Comparison of ENCODE assay signal across 8 mouse cellular contexts in the genomic region with DNA sequence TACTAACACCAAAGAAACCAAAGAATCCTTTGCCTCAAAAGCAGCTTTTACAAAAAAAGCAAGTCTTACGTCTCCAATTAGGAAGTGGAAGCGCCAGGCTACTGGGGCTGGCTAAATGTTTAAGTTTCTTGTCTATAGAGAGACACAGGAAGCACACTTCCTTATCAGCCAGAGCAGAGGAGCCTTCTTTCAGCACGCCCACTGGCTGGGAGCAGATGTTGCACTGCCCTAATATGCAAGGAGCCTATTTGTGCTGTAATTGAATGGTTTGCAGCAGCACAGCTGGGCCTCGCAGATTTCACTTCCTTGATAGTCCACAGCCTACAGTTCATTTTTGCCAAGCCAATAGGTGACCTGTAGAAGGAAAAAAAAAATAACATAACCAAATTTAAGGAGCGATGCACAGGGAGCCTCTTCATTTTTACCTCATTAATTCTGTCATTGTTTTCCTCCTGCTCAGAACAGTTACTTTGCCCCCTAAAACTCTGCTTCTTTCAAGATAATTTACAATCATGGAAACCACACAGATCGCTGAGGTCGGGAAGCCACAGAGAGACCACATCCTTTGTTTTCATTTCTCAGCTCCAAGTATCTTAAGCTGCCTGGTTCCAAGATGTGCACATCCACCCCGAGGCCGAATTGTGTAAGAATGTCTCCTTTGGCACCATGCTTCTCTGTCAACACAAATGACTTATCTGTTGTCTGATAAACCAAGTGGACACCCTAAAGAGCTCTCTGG.
DNase-seq lines count a peak whose midpoint lies in the region; ATAC-seq and TF ChIP-seq lines count a peak whose summit lies in the region.

No protein-coding gene starts in this region.

- H3K4me2 ChIP-seq in embryonic facial prominence, embryonic 11.5 days (ENCODE audit: low read depth, low read length): no peak overlapping the region
- no peak overlapping the region for H3K4me2 ChIP-seq in hindbrain, embryonic 13.5 days
- peak overlapping the region; percentile 47 for H3K4me2 ChIP-seq in liver, postnatal 0 days (ENCODE audit: low read depth, low read length)

- DNase-seq in kidney, adult 11 months: peak; percentile 40
- DNase-seq in kidney, adult 18-20 months: no peak
- DNase-seq in embryonic facial prominence, embryonic 11.5 days (ENCODE audit: low spot score): peak; percentile 26
- DNase-seq in liver, postnatal 0 days: peak; percentile 82
- peak; percentile 10 to 42 for DNase-seq in spleen, adult 2 months (ENCODE audit: low read depth in 1 of 2, low spot score in 2 of 2)
- DNase-seq in right cerebral cortex, adult 18-20 months: no peak
- DNase-seq in left cerebral cortex, postnatal 25 days (ENCODE audit: low spot score in 2 of 2): no peak

- H3K4me3 ChIP-seq in embryonic facial prominence, embryonic 11.5 days (ENCODE audit: low read depth, low read length): no peak overlapping the region
- no peak overlapping the region for H3K4me3 ChIP-seq in hindbrain, embryonic 13.5 days
- no peak overlapping the region for H3K4me3 ChIP-seq in liver, postnatal 0 days (ENCODE audit: low read depth, low read length)
- H3K4me3 ChIP-seq in spleen, adult 2 months (ENCODE audit: extremely low read depth, insufficient read depth, insufficient read length): no peak overlapping the region

- TF ChIP-seq POLR2A in spleen, adult 2 months (IDR thresholded peaks at IDR 0.05; ENCODE audit: low read depth, low read length): no peak

- 52% methylated on average over 9 of the region's 9 CpGs for WGBS in embryonic facial prominence, embryonic 11.5 days
- WGBS in hindbrain, embryonic 13.5 days: 66% methylated on average over 9 of the region's 9 CpGs
- 26% methylated on average over 9 of the region's 9 CpGs for WGBS in liver, postnatal 0 days (ENCODE audit: insufficient replicate concordance)
- WGBS in spleen, adult 2 months: 4% methylated on average over 9 of the region's 9 CpGs

- H3K9me3 ChIP-seq in embryonic facial prominence, embryonic 11.5 days (replicated peaks; ENCODE audit: control insufficient read depth, low read length): no peaks in the 10 kb centered on the region
- no peaks in the 10 kb centered on the region for H3K9me3 ChIP-seq in hindbrain, embryonic 13.5 days
- no peaks in the 10 kb centered on the region for H3K9me3 ChIP-seq in liver, postnatal 0 days (ENCODE audit: low read length)

- H3K9ac ChIP-seq in embryonic facial prominence, embryonic 11.5 days (replicated peaks; ENCODE audit: low read length): no peak overlapping the region
- H3K9ac ChIP-seq in hindbrain, embryonic 13.5 days: no peak overlapping the region
- H3K9ac ChIP-seq in liver, postnatal 0 days (replicated peaks): 0 out of 2 replicates have a peak overlapping the region, but pooled peaks have one; percentile 2

- H3K27ac ChIP-seq in embryonic facial prominence, embryonic 11.5 days (replicated peaks; ENCODE audit: low read depth, low read length): no peak overlapping the region
- H3K27ac ChIP-seq in hindbrain, embryonic 13.5 days: 0 out of 2 replicates have a peak overlapping the region, but pooled peaks have one; percentile 8
- peak overlapping the region; percentile 94 for H3K27ac ChIP-seq in liver, postnatal 0 days (ENCODE audit: low read depth)
- 0 out of 2 replicates have a peak overlapping the region, but pooled peaks have one; percentile 24 for H3K27ac ChIP-seq in spleen, adult 2 months (ENCODE audit: insufficient read depth, low read length)

- H3K27me3 ChIP-seq in embryonic facial prominence, embryonic 11.5 days (ENCODE audit: control insufficient read depth, insufficient read depth, low read length): no peaks in the 10 kb centered on the region
- no peaks in the 10 kb centered on the region for H3K27me3 ChIP-seq in hindbrain, embryonic 13.5 days
- H3K27me3 ChIP-seq in liver, postnatal 0 days (ENCODE audit: insufficient read depth, low read length): no peaks in the 10 kb centered on the region
- no peaks in the 10 kb centered on the region for H3K27me3 ChIP-seq in spleen, adult 2 months (ENCODE audit: control insufficient read depth, insufficient read depth, low read length)

- H3K4me1 ChIP-seq in embryonic facial prominence, embryonic 11.5 days (ENCODE audit: control insufficient read depth, insufficient read depth, low read length): no peaks in the 10 kb centered on the region
- H3K4me1 ChIP-seq in hindbrain, embryonic 13.5 days (replicated peaks): 0 out of 2 replicates have a peak, but pooled peaks cover 3% of the 10 kb centered on the region
- H3K4me1 ChIP-seq in liver, postnatal 0 days (ENCODE audit: insufficient read depth): peaks cover 16% of the 10 kb centered on the region
- H3K4me1 ChIP-seq in spleen, adult 2 months (ENCODE audit: control insufficient read depth, insufficient read depth, insufficient read length): no peaks in the 10 kb centered on the region; the same call in none of the 2 replicates

- ATAC-seq in embryonic facial prominence, embryonic 11.5 days (replicated peaks; ENCODE audit: insufficient number of reproducible peaks, low FRiP score, low TSS enrichment, low read depth): 0 out of 2 replicates have a peak, but pooled peaks have one; percentile 56
- ATAC-seq in hindbrain, embryonic 13.5 days (ENCODE audit: low FRiP score): peak; percentile 63; the same call in 1 of the 2 replicates
- ATAC-seq in liver, postnatal 0 days: peak; percentile 100

- intact Hi-C loops in left cerebral cortex, postnatal 25 days (cut with DNase I): no loop called here

- H3K36me3 ChIP-seq in embryonic facial prominence, embryonic 11.5 days (replicated peaks; ENCODE audit: control insufficient read depth, insufficient read depth, low read depth, low read length): no peaks in the 10 kb centered on the region
- no peaks in the 10 kb centered on the region for H3K36me3 ChIP-seq in hindbrain, embryonic 13.5 days
- no peaks in the 10 kb centered on the region for H3K36me3 ChIP-seq in liver, postnatal 0 days (replicated peaks; ENCODE audit: insufficient read depth, low read length)
- no peaks in the 10 kb centered on the region for H3K36me3 ChIP-seq in spleen, adult 2 months (ENCODE audit: control insufficient read depth, insufficient read depth, low read length)

- TF ChIP-seq EP300 in liver, postnatal 0 days (IDR thresholded peaks at IDR 0.05; ENCODE audit: low read depth): peak; percentile 99

- peak; percentile 43 for TF ChIP-seq CTCF in liver, postnatal 0 days (IDR thresholded peaks at IDR 0.05; ENCODE audit: low read depth)
- TF ChIP-seq CTCF in spleen, adult 2 months (IDR thresholded peaks at IDR 0.05; ENCODE audit: extremely low read depth, insufficient read depth, insufficient read length, insufficient replicate concordance): no peak

Comparison
In these comparisons a context has a peak if more than half of its experiments do, and no peak if none do; other contexts are left out.
1. DNase-seq: peak in kidney, adult 11 months (single experiment), embryonic facial prominence, embryonic 11.5 days (single experiment), liver, postnatal 0 days (single experiment) and spleen, adult 2 months (2 of 2); none in kidney, adult 18-20 months (single experiment), right cerebral cortex, adult 18-20 months (single experiment) and left cerebral cortex, postnatal 25 days (0 of 2).
2. Peak in every context shown above with its lines, with median percentiles within 50 percentile points of each other: ATAC-seq.